Mouse (Mus musculus) limb, embryonic 15.5 days (tissue): ENCODE results near the gene Kank1. TPM values are rescaled to one million over a fixed set of nuclear protein-coding genes. Genes with fewer than 3 reads are reported as not detected.

Experiments
- ATAC-seq: fragments of 200-750 bp; cut with Nextera tagmentation; 2 replicates; pipeline ENCODE4 v1.8.0; 2017; ENCODE audit warnings: low read depth, moderate TSS enrichment; ENCODE audit not compliant: insufficient number of reproducible peaks, low FRiP score, low TSS enrichment
- H3K27ac ChIP-seq: fragments of 300-500 bp; sonication (generic); 2 replicates; pipeline ENCODE4 v1.5.1; 2015; ENCODE audit warnings: moderate library complexity, mild to moderate bottlenecking, inconsistent platforms
- H3K27me3 ChIP-seq: fragments of 300-500 bp; sonication (generic); 2 replicates; pipeline ENCODE4 v1.6.1; 2015; ENCODE audit warnings: inconsistent platforms
- H3K36me3 ChIP-seq: fragments of 300-500 bp; sonication (generic); 2 replicates; pipeline ENCODE4 v1.6.1; 2015; ENCODE audit warnings: inconsistent platforms
- H3K4me1 ChIP-seq: fragments of 300-500 bp; sonication (generic); 2 replicates; pipeline ENCODE4 v1.6.1; 2015; ENCODE audit warnings: inconsistent platforms
- H3K4me2 ChIP-seq: fragments of 300-500 bp; sonication (generic); 2 replicates; pipeline ENCODE4 v1.6.1; 2015; ENCODE audit warnings: mild to moderate bottlenecking, inconsistent platforms
- H3K4me3 ChIP-seq: fragments of 300-500 bp; sonication (generic); 2 replicates; pipeline ENCODE4 v1.5.1; 2015; ENCODE audit warnings: mild to moderate bottlenecking, inconsistent platforms
- H3K9ac ChIP-seq: fragments of 300-500 bp; sonication (generic); 2 replicates; pipeline ENCODE4 v1.6.1; 2015; ENCODE audit warnings: inconsistent platforms
- H3K9me3 ChIP-seq: fragments of 300-500 bp; sonication (generic); 2 replicates; pipeline ENCODE4 v1.6.1; 2016; ENCODE audit warnings: inconsistent platforms
- WGBS: fragments of 180-500 bp; shearing (Covaris S2); methylation state at CpG from one replicate; pipeline ENCODE4 v1.1.7; 2015; 5-methylcytosine and 5-hydroxymethylcytosine counted together
- polyA plus RNA-seq: library from polyadenylated mRNA; unstranded; fragments of >200 nt; fragmentation: Nextera tagmentation; extraction: Ambion mirVana; gene quantifications from 2 replicates; pipeline ENCODE4 v1.2.1, GENCODE M21; 2015

Gene Kank1
- polyA plus RNA-seq, 1 experiment from 2014 or later = 44.2 TPM

- H3K27ac ChIP-seq = peak overlapping the region; percentile 38; the same call in 1 of the 2 replicates
- H3K4me2 ChIP-seq = no peak overlapping the region
- H3K9me3 ChIP-seq = no peaks in the 10 kb centered on the region
- no peak overlapping the region for H3K9ac ChIP-seq
- no peak overlapping the region for H3K4me3 ChIP-seq
- peaks cover 24% of the 10 kb centered on the region for H3K4me1 ChIP-seq
- WGBS = 66% methylated on average over 7 of the region's 7 CpGs
- peaks cover 37% of the 10 kb centered on the region for H3K36me3 ChIP-seq
- no peaks in the 10 kb centered on the region for H3K27me3 ChIP-seq
- ATAC-seq = no peak
Measured at GRCm38 (mm10) chr19:25434345-25434744, 197.6 kb downstream of the Kank1 start.

GRCm38 (mm10) chr19:25434795-25435194 lies 198.0 kb downstream of the Kank1 start:
- peaks cover 33% of the 10 kb centered on the region for H3K36me3 ChIP-seq
- 35% methylated on average over 6 of the region's 6 CpGs for WGBS
- H3K9me3 ChIP-seq = no peaks in the 10 kb centered on the region
- peaks cover 26% of the 10 kb centered on the region for H3K4me1 ChIP-seq
- H3K9ac ChIP-seq = no peak overlapping the region
- H3K4me2 ChIP-seq = no peak overlapping the region
- no peak overlapping the region for H3K4me3 ChIP-seq
- no peaks in the 10 kb centered on the region for H3K27me3 ChIP-seq
- peak overlapping the region; percentile 38 for H3K27ac ChIP-seq
- ATAC-seq = no peak

- peaks cover 27% of the 10 kb centered on the region for H3K36me3 ChIP-seq
- ATAC-seq = no peak
- 62% methylated on average over 5 of the region's 5 CpGs for WGBS
Measured at GRCm38 (mm10) chr19:25435412-25435811, 198.6 kb downstream of the Kank1 start.

GRCm38 (mm10) chr19:25436175-25436574 lies 199.4 kb downstream of the Kank1 start:
- H3K4me2 ChIP-seq = no peak overlapping the region
- WGBS = 73% methylated on average over 4 of the region's 4 CpGs
- ATAC-seq = no peak
- H3K9ac ChIP-seq = no peak overlapping the region
- H3K36me3 ChIP-seq = peaks cover 20% of the 10 kb centered on the region; the same call in 1 of the 2 replicates
- H3K4me3 ChIP-seq = no peak overlapping the region
- peaks cover 27% of the 10 kb centered on the region for H3K4me1 ChIP-seq
- no peaks in the 10 kb centered on the region for H3K27me3 ChIP-seq
- no peaks in the 10 kb centered on the region for H3K9me3 ChIP-seq
- no peak overlapping the region for H3K27ac ChIP-seq

More at GRCm38 (mm10) chr19:25435412-25435811, 198.6 kb downstream of the Kank1 start:
- Histone ChIP-seq H3K27ac (0 out of 2 replicates have a peak overlapping the region, but pooled peaks have one; percentile 38), H3K9me3 (no peaks in the 10 kb centered on the region), H3K4me2 (no peak overlapping the region), H3K27me3 (no peaks in the 10 kb centered on the region), H3K4me3 (no peak overlapping the region), H3K4me1 (peaks cover 27% of the 10 kb centered on the region), H3K9ac (no peak overlapping the region)

GRCm38 (mm10) chr19:25436789-25437650 lies 200.2 kb downstream of the Kank1 start:
- no peak overlapping the region for H3K4me3 ChIP-seq
- 68% methylated on average over 20 of the region's 20 CpGs for WGBS

GRCm38 (mm10) chr19:25438246-25438645 lies 201.5 kb downstream of the Kank1 start:
- no peaks in the 10 kb centered on the region for H3K9me3 ChIP-seq
- no peak overlapping the region for H3K27ac ChIP-seq
- H3K27me3 ChIP-seq = no peaks in the 10 kb centered on the region
- H3K36me3 ChIP-seq = peaks cover 5% of the 10 kb centered on the region; the same call in 1 of the 2 replicates
- WGBS = 82% methylated on average over 6 of the region's 6 CpGs
- no peak overlapping the region for H3K9ac ChIP-seq
- no peak overlapping the region for H3K4me3 ChIP-seq
- H3K4me1 ChIP-seq = peaks cover 33% of the 10 kb centered on the region
- ATAC-seq = no peak
- no peak overlapping the region for H3K4me2 ChIP-seq

More at GRCm38 (mm10) chr19:25436789-25437650, 200.2 kb downstream of the Kank1 start:
- Histone ChIP-seq H3K27me3 (no peaks in the 10 kb centered on the region), H3K4me2 (no peak overlapping the region), H3K4me1 (peaks cover 28% of the 10 kb centered on the region), H3K9me3 (no peaks in the 10 kb centered on the region), H3K27ac (peak overlapping the region; percentile 34; the same call in 1 of the 2 replicates), H3K36me3 (peaks cover 12% of the 10 kb centered on the region; the same call in 1 of the 2 replicates), H3K9ac (no peak overlapping the region)
- ATAC-seq = no peak

GRCm38 (mm10) chr19:25439807-25440206 lies 203.0 kb downstream of the Kank1 start:
- Histone ChIP-seq H3K4me1 (peaks cover 29% of the 10 kb centered on the region), H3K4me2 (no peak overlapping the region), H3K9ac (no peak overlapping the region), H3K36me3 (no peaks in the 10 kb centered on the region), H3K27ac (0 out of 2 replicates have a peak overlapping the region, but pooled peaks have one; percentile 7), H3K27me3 (no peaks in the 10 kb centered on the region), H3K9me3 (no peaks in the 10 kb centered on the region), H3K4me3 (no peak overlapping the region)
- ATAC-seq = peak; percentile 28; the same call in 1 of the 2 replicates
- WGBS = 81% methylated on average over 6 of the region's 6 CpGs

- 74% methylated on average over 4 of the region's 4 CpGs for WGBS
- no peak overlapping the region for H3K27ac ChIP-seq
Measured at GRCm38 (mm10) chr19:25440736-25441135, 204.0 kb downstream of the Kank1 start.

GRCm38 (mm10) chr19:25445054-25445453 lies 208.3 kb downstream of the Kank1 start:
- Histone ChIP-seq H3K4me3 (no peak overlapping the region), H3K27ac (no peak overlapping the region), H3K27me3 (no peaks in the 10 kb centered on the region), H3K4me2 (no peak overlapping the region), H3K36me3 (no peaks in the 10 kb centered on the region), H3K9ac (no peak overlapping the region), H3K4me1 (peaks cover 5% of the 10 kb centered on the region; the same call in 1 of the 2 replicates), H3K9me3 (no peaks in the 10 kb centered on the region)
- 23% methylated on average over 7 of the region's 7 CpGs for WGBS
- no peak for ATAC-seq

More at GRCm38 (mm10) chr19:25440736-25441135, 204.0 kb downstream of the Kank1 start:
- Histone ChIP-seq H3K36me3 (no peaks in the 10 kb centered on the region), H3K9ac (no peak overlapping the region), H3K4me1 (peaks cover 20% of the 10 kb centered on the region), H3K27me3 (no peaks in the 10 kb centered on the region), H3K9me3 (no peaks in the 10 kb centered on the region), H3K4me2 (no peak overlapping the region), H3K4me3 (no peak overlapping the region)
- ATAC-seq = no peak

- ATAC-seq = no peak
- no peak overlapping the region for H3K4me2 ChIP-seq
- 58% methylated on average over 8 of the region's 8 CpGs for WGBS
Measured at GRCm38 (mm10) chr19:25445842-25446241, 209.1 kb downstream of the Kank1 start.

GRCm38 (mm10) chr19:25446683-25447082 lies 209.9 kb downstream of the Kank1 start:
- Histone ChIP-seq H3K4me1 (peaks cover 5% of the 10 kb centered on the region; the same call in 1 of the 2 replicates), H3K36me3 (no peaks in the 10 kb centered on the region), H3K4me2 (no peak overlapping the region), H3K27me3 (no peaks in the 10 kb centered on the region), H3K4me3 (no peak overlapping the region), H3K9me3 (no peaks in the 10 kb centered on the region), H3K27ac (no peak overlapping the region), H3K9ac (no peak overlapping the region)
- no peak for ATAC-seq
- 71% methylated on average over 2 of the region's 2 CpGs for WGBS

More at GRCm38 (mm10) chr19:25445842-25446241, 209.1 kb downstream of the Kank1 start:
- H3K27ac ChIP-seq = no peak overlapping the region
- no peaks in the 10 kb centered on the region for H3K36me3 ChIP-seq
- H3K27me3 ChIP-seq = no peaks in the 10 kb centered on the region
- no peak overlapping the region for H3K9ac ChIP-seq
- no peak overlapping the region for H3K4me3 ChIP-seq
- H3K9me3 ChIP-seq = no peaks in the 10 kb centered on the region
- peaks cover 5% of the 10 kb centered on the region; the same call in 1 of the 2 replicates for H3K4me1 ChIP-seq

GRCm38 (mm10) chr19:25447373-25447772 lies 210.6 kb downstream of the Kank1 start:
- Histone ChIP-seq H3K27ac (no peak overlapping the region), H3K9ac (no peak overlapping the region), H3K36me3 (no peaks in the 10 kb centered on the region), H3K9me3 (no peaks in the 10 kb centered on the region), H3K4me3 (no peak overlapping the region), H3K4me2 (no peak overlapping the region), H3K27me3 (no peaks in the 10 kb centered on the region), H3K4me1 (peaks cover under 1% of the 10 kb centered on the region; the same call in 1 of the 2 replicates)
- WGBS = 56% methylated on average over 5 of the region's 5 CpGs
- no peak for ATAC-seq
